In genomic region chr5:24915119-24915518, GRCm38 (mm10) we compare ENCODE assay signal across 14 mouse cellular contexts.
"Had no signal": no experiment of that assay in that cellular context is flagged by ENCODE, and none has a peak within 500 bp of the region (broad histone marks: within the 10 kb centered on the region; RNA-seq: fewer than 3 reads in every experiment).

No protein-coding gene starts in this region.

- ATAC-seq: intestine, embryonic 15.5 days; liver, embryonic 12.5 days had no signal

- H3K36me3 ChIP-seq: intestine, embryonic 15.5 days; limb, embryonic 13.5 days; liver, embryonic 12.5 days; lung, embryonic 15.5 days; stomach, embryonic 15.5 days had no signal

- H3K9me3 ChIP-seq: intestine, embryonic 15.5 days; limb, embryonic 13.5 days; liver, embryonic 12.5 days; lung, embryonic 15.5 days; stomach, embryonic 15.5 days had no signal

- H3K4me1 ChIP-seq: intestine, embryonic 15.5 days; limb, embryonic 13.5 days; lung, embryonic 15.5 days; stomach, embryonic 15.5 days had no signal

- H3K4me3 ChIP-seq: intestine, embryonic 15.5 days; limb, embryonic 13.5 days; liver, embryonic 12.5 days; lung, embryonic 15.5 days; stomach, embryonic 15.5 days had no signal

- H3K9ac ChIP-seq: intestine, embryonic 15.5 days; limb, embryonic 13.5 days; liver, embryonic 12.5 days; lung, embryonic 15.5 days; stomach, embryonic 15.5 days had no signal

- H3K27me3 ChIP-seq: intestine, embryonic 15.5 days; limb, embryonic 13.5 days; lung, embryonic 15.5 days; stomach, embryonic 15.5 days had no signal

- H3K27ac ChIP-seq: intestine, embryonic 15.5 days; limb, embryonic 13.5 days; liver, embryonic 12.5 days; lung, embryonic 15.5 days; stomach, embryonic 15.5 days had no signal

- DNase-seq: kidney, adult 18-20 months; kidney, postnatal 10 days; layer of hippocampus, postnatal 36 days; left cerebral cortex, postnatal 4 days; lung, postnatal 4 days; midbrain, embryonic 14.5 days; right cerebral cortex, postnatal 14 days; thymus, adult 2 months; thymus, postnatal 4 days had no signal

- H3K4me2 ChIP-seq: intestine, embryonic 15.5 days; limb, embryonic 13.5 days; liver, embryonic 12.5 days; lung, embryonic 15.5 days; stomach, embryonic 15.5 days had no signal
